Mouse (Mus musculus) frontal cortex, adult 2 months (tissue): Measurements from ENCODE around the gene Cela3b. TPM values are rescaled to one million over a fixed set of nuclear protein-coding genes. Genes with fewer than 3 reads are reported as not detected.
"Not testable (repeated sequence)": the region's sequence is repeated elsewhere in the genome, so short reads cannot be mapped to it uniquely, and the experiment has no call there.

Experiments used
- DNase-seq, 2 experiments: peaks; one replicate each; pipeline ENCODE4 v3.0.0; 2022; ENCODE audit warnings: low spot score in 1 of 2; ENCODE audit errors: extremely low spot score in 1 of 2
- polyA plus RNA-seq: library from polyadenylated mRNA; depleted of rRNA; stranded (reverse); fragments of >200 nt; gene quantifications from 2 replicates; pipeline ENCODE4 v1.2.3, GENCODE M21; 2012

Cela3b gene
- polyA plus RNA-seq, 1 experiment: not detected

GRCm38 (mm10) chr4:137436979-137437669 is 6.8 kb upstream of the Cela3b start:
- DNase-seq: peak in 1 of 2 experiments; percentile 18

- DNase-seq: not testable (repeated sequence)
These were observed 2.6 kb upstream of the Cela3b start for GRCm38 (mm10) chr4:137432700-137433550.

- DNase-seq: no peak
These were observed 12.4 kb downstream of the Cela3b start for GRCm38 (mm10) chr4:137417712-137418564.

GRCm38 (mm10) chr4:137414936-137415335 is 15.4 kb downstream of the Cela3b start:
- no peak for DNase-seq

GRCm38 (mm10) chr4:137412185-137412709 is 18.1 kb downstream of the Cela3b start:
- DNase-seq: not testable (repeated sequence)

GRCm38 (mm10) chr4:137409691-137410090 is 20.6 kb downstream of the Cela3b start, which contains the start of gene Cela3a:
TSS of gene Cela3a (minus strand) at chr4:137409791.
- no peak for DNase-seq

GRCm38 (mm10) chr4:137405571-137405970 is 24.8 kb downstream of the Cela3b start:
- no peak for DNase-seq

- no peak for DNase-seq
These were observed 33.5 kb downstream of the Cela3b start for GRCm38 (mm10) chr4:137396641-137397525.

- no peak for DNase-seq
These were observed 36.8 kb downstream of the Cela3b start for GRCm38 (mm10) chr4:137393378-137394135.

- no peak for DNase-seq
These were observed 37.5 kb downstream of the Cela3b start for GRCm38 (mm10) chr4:137392874-137393273.

GRCm38 (mm10) chr4:137391287-137391686 is 39.1 kb downstream of the Cela3b start:
- DNase-seq: no peak

GRCm38 (mm10) chr4:137390196-137390595 is 40.1 kb downstream of the Cela3b start:
- DNase-seq: no peak

GRCm38 (mm10) chr4:137388983-137389382 is 41.4 kb downstream of the Cela3b start:
- DNase-seq: peak in 1 of 2 experiments; percentile 14

- DNase-seq: peak; percentile 69 to 88
These were observed 42.1 kb downstream of the Cela3b start for GRCm38 (mm10) chr4:137388059-137388794.

- no peak for DNase-seq
These were observed 42.8 kb downstream of the Cela3b start for GRCm38 (mm10) chr4:137387482-137388058.

- no peak for DNase-seq
These were observed 49.4 kb downstream of the Cela3b start for GRCm38 (mm10) chr4:137380702-137381605.
